Mouse (Mus musculus) layer of hippocampus, postnatal 36 days (tissue): Measurements from ENCODE around the gene Dhrs7b. TPM values are rescaled to one million over a fixed set of nuclear protein-coding genes. Genes with fewer than 3 reads are reported as not detected.
"Not testable (repeated sequence)": the region's sequence is repeated elsewhere in the genome, so short reads cannot be mapped to it uniquely, and the experiment has no call there.

ENCODE experiments used
- DNase-seq, 2 experiments: peaks; one replicate each; pipeline ENCODE4 v3.0.0; 2022
- total RNA-seq, 2 experiments: library from RNA; stranded (reverse); gene quantifications; 2 replicates each; pipeline ENCODE4 v1.2.3; 2021

Dhrs7b gene
- total RNA-seq, 2 experiments from 2014 or later = 27.0 to 28.5 TPM

DNA sequence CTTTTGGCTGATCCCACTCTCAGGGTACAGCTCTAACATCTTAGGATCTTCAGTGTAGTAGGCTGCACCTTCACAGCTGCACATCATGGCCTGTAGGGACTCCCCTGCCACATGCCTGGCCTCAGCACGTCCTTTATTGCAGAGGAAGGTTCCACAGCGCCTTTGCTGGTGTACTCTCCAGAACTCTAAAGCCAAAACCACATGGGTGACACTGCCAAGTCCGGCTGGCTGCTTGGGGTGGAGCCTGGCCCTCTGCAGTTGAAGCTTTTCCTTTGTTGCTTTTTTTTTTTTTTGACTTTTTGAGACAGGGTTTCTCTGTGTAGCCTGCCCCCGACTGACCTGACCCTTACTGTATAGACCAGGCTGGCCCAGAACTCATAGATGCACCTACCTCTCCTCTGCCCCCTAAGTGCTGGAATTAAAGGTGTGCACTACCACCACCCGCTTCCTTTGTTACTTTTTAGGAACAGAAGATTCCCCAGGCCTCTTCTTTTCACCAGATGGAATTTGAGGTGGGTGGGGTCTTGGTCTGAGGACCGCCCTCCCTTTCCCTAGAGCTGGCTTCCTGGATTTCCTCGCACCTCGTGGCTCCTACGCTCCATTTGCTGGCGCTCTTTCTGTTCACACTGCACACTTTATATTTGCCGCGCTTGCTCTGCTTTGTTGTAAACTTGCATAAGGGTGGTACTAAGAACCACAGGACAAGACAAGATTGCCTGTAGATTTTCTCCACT lies 11.2 kb downstream of the Dhrs7b start:
- DNase-seq = no peak

DNA sequence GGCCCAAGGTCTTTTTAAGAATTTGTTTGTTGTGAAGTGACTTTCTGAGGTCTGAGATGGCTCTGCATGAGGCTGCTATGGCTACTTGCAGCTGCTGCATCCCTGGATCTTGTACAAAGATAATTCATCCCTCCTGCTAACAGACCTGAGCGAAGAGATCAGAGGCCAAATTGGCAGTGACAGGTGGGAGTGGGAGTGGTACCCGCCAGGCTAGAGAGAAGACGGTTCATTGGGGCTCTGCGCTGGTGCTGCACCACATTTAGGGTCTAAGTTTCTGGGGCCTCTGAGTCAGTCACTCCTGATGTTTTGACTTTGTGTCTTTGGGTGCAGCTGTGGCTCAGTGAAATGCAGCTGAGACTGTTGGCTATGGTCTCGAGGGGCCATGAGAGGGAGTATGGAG lies 13.0 kb downstream of the Dhrs7b start:
- no peak for DNase-seq

DNA sequence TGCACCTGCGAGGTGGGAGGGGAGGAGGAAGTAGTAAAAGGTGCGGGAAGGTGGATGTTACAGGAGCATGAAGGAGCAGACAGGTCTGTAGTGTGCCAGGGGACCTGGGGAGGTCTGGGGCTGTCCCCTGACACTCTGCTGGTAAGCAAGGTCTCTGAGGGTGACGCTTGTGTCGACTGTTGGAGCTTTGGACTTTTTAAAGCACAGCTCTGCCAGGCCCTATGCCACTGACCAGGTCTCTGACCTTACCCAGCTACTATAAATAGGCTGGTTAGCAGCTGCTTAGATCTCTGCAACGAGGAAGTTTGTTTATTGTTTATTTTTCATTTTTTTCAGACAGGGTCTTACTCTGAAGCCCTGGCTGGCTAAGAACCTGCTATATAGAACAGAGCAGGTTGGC lies 15.0 kb downstream of the Dhrs7b start:
- no peak for DNase-seq

DNA sequence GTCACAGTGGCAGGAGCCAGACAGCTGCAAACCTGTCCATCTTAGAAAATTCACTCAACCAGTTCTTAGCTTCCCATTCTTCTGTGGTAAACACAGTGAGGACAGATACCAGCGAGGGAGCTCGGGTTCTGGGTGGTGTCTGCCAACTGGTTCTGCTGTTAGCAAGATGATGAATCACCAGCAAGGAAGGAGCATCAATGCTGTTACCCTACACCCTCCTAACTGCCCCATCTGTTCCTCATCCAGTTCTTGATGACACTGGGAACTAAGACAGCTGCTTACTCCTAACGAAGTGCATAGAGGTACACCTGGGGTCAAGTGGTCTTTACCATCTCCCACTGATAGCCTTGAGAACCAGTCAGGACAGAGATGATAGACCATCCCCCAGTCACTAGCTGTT lies 26.2 kb downstream of the Dhrs7b start:
- DNase-seq = no peak

DNA sequence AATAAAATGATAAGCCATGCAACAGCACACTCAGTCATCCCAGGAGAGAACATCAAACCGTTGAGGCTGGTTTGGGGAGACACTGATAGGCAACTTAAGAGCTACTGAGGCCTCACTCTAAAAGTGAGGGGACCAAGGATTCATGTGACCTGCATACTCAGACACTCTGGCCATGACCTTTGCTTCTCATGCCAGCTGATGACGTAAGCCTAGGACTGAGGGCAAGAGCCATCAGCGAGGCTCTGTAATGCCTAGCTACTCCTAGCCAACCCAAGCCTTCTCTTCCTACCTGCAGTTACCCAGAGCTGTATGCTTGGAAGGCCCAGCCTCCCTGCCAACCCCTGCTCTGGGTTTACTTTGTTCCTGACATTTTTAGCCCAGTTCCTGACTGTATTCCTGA lies 31.6 kb downstream of the Dhrs7b start:
- no peak for DNase-seq

DNA sequence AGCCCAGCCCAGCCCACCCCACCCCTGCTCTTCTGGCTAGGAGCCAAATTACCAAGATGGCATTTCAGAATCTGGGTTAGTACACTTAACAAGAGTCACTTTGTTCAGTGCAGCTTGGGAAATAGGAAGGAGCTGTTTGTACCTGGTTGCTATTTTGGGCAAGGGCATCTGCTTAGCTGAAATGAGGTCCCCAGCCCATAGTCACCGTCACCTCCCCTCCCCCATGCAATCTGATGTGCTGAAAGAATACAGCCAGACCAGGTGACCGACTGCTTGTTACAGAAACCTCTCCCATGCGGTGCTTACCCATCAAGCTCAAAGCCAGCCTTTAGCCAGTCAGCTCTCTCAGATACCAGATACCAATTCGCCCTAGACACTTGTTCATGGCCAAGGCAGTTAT lies 32.8 kb downstream of the Dhrs7b start:
- DNase-seq = no peak

DNA sequence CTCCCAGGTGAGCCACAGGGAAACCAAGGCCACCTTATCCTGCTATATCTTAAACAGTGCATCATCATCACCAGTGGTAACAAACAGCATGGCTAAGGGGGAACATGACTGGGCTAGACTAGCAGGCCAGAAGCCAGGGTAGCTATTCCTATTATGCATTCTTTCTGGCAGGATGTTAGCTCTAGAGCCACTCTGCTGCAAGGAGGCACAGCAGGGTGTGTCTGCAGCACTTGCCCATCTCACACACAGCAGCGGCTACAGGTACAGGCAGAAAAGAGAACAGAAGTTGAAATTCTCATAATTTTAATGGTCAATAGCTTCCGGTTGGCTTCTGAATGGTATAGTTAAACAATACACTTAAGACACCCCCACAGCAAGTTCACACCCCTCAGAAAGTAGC lies 33.7 kb downstream of the Dhrs7b start:
- DNase-seq = no peak

DNA sequence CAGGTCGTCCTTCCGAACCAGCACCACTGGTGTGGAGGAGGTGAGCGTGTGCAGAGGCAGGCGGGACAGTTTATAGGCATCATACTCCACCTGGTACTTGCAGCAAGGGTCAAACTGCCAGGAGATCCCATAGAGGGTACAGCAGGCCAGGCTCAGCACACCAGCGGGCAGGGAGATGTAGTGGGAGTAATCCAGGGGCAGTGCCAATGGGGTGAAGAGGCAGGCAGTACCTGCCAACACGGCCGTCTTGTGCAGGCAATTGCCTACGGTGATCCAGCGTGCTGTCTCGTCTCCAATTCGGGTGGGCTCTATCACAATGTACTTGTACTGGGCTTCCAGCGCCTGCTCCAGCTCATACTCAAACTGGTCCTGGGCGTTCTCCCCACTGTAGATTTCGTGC lies 34.5 kb downstream of the Dhrs7b start:
- DNase-seq = no peak

DNA sequence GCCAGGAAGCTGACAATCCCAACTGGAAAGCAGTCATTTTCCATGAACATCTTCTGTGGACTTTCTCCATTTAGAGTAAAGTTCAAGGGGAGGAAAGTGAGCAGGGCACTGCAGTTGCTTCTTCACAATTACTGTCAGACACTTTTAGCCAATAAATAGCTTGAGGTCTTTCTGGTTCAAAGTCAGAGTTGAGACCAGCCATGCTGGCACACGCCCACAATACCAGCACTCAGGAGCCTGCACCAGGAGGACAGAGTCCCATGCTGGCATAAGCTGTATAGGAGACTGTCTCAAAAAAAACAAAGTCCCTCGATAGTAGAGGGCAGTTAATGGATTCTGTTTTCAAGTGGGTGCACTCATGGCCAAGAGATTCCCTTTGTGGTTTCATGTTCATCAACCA lies 35.6 kb downstream of the Dhrs7b start:
- no peak for DNase-seq

DNA sequence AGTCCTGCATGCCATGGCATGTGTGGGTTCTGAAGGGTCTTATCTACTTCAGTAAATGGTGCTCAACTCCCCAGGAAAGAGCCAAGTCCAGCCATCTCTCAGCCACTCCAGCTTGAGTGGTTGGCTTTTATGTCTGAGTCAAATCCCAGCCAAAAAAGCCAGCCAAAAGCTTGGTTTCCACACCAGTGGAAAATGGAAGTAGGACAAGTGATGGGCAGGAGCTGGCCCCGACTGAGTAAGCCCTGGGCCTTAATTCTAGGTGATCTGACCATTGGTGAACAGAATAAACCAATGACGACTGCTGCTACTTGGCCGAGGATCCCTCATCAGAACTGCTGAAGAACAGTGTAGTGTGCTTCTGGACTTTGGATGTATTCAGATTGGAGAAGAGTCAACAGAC lies 37.0 kb downstream of the Dhrs7b start:
- DNase-seq = no peak

DNA sequence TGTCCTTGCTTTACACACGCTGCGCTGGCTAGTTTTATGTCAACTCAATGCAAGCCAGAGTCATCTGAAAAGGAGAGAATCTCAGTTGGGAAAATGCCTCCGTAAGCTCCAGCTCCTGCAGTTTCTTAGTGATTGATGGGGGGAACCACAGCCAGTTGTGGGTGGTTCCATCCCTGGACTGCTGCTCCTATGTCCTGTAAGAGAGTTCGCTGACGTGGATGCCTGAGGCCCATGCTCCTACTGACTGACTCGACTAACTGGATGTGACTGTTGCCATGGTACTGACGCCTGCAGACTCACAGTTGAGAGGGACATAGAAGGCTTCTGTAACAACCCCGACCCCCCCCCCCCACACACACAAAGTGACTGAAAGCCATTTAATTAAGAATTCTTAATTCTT lies 37.5 kb downstream of the Dhrs7b start:
- no peak for DNase-seq

DNA sequence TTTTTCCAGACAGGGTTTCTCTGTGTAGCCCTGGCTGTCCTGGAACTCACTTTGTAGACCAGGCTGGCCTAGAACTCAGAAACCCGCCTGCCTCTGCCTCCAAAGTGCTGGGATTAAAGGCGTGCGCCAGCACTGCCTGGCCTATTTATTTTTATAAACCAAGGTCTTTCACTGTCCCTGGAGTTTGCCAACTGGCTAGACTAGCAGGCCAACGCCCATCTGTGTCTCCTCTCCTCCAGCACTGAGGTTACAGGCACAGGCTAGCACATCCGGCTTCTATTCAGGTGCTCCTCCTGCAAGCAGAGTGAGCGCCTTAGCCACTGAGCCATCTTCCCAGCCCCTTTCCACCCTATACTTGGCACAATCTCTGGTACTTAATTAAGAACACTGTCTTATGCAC lies 39.0 kb downstream of the Dhrs7b start:
- not testable (repeated sequence) for DNase-seq

DNA sequence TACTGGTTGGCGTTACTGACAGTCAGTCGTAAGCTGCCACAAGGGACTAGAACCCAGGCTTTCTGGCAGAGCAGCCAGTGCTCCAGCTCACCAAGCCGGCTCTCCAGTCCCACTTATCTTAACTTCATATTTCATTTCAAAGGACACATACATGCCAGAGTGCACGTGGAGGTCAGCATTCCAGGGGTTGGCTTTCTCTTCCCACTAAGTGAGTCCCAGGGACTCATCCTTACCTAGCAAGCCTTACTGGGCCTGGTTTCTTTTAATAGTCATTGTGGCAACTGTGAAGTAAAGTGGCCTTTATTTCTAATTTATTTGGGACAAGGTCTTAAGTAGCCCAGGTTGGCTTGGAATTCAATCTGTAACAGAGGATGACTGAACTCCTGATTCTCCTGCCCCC lies 41.0 kb downstream of the Dhrs7b start:
- no peak for DNase-seq

DNA sequence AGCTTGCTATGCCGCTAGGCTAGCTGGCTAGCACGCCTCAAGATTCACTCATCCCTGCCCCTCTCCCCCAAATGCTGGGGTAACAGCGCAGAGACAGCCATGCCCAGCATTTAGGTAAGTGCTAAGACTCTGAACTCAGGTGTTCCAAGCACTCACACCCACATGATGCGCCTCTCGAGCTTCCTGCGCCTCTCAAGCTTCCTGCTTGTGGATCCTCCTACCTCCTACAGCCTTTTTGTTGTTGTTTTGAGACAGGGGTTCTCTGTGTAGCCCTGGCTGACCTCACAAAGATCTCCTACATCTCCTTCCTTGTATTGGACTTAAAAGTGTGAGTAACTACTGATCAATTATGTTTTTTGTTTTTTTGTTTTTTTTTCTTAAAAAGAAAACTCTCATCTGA lies 42.7 kb downstream of the Dhrs7b start:
- no peak for DNase-seq

DNA sequence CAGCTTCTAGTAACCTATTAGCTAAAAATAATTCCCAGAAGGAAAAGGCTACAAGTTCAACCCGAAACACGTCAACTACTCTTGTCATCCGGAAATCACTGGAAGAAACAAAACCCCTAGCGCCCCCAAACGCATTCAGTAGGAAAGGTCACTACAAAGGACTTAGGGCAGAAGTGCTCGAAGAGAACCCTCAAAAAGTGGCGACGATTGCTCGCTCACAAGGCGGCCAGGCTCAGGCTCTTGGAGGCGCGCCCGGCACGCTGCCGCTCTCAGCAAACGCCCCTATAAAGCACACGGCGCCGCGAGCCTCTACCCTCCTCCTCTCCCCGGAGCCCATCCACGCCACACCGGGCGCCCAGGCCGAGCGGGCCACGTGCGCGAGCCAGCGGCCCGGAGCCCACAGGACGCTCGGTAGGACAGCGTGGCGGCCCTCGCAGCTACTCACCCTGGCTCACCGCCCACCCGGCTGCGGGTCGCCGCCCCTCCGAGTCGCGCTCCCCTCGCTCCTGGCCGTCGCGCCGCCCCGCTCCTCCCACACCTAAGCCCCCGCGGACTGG lies 47.7 kb downstream of the Dhrs7b start:
- DNase-seq = no peak

DNA sequence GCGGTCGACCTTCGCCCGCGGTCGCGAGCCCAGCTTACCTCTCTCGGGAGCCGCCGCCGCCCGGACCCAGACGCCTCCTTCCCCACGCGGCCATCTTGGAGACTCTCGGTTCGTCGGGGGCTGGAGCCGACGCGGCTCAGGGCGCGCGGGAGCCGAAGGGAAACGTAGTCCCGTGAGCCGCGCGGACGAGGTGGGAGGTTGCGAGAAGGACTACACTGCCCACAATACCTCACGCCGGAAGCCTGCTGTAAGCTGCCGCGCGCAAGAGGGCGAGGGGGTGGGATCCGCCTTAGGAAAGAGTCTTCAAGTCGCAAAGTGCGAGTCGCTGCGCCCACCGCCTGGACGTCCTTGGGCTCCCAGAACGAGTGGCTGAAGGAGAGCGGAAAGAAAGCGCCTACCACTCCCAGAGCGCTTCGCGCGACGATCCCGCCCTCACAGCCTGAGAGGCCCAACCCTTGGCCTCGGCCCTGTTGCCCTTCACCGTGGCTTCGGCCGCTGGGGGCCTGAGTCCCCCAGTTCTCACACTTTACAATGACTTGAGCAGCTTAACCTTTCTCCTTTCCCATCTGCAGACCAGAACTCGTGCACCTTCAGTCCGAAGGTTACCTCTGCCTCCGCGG lies 48.4 kb downstream of the Dhrs7b start, which contains the start of gene Tmem11:
Gene Tmem11, minus strand, starts transcription at position 598 of the 620 bp plus-strand sequence.
- DNase-seq = peak; percentile 96

DNA sequence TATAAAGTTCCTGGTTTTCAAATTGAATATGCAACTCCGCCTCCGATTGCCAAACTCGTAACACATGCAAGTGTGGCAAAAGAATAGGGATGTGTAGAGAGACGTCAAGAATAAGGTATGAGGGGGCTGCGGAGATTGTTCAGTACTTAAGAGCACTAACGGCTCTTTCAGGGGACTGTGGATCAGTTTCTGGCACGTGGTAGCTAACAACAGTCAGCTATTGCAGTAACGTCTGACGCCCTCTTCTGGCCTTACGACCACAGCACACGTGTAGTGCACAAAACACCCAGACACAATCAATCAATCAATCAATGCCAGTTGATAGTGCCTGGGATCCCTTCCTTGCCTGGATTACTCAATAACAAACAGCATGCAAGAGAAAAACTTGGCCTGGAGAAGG lies 49.0 kb downstream of the Dhrs7b start:
- DNase-seq = peak in 1 of 2 experiments; percentile 40

DNA sequence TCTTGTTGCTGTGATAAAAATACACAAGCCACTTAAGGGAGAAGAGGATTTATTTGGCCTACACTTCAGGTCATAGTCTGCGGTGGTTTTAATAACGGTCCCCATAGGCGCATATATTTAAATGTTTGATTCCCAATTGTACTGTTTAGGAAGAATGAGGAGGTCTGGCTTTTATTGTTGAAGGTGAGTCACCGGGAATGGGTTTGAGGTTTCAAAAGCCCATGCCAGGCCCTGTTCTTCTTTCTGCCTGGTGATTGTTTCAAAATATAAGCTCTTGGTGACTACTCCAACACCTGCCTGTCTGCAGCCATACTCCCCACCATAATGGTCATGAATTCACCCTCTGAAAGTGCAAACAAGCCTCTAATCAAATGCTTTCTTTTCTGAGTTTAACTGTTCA lies 50.1 kb downstream of the Dhrs7b start:
- DNase-seq = no peak

DNA sequence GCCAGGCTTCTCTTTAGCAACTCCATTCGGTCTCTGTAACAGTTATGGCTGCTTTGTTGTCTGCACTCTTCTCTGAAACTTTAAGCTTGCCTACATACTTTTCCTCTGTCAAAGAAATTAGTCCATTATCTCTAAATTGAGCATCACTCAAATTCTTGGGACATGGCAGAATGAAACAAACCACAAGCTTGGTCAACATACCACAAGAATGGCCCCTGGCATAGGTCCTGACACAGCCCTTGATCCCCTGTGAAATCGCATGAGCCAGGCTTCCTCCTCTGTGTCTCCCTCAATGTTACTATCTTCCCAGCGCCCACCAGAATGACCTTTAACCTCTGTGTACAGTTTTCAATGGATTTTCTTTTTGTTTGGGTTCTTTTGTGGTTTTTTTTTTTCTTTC lies 52.0 kb downstream of the Dhrs7b start:
- DNase-seq = no peak

DNA sequence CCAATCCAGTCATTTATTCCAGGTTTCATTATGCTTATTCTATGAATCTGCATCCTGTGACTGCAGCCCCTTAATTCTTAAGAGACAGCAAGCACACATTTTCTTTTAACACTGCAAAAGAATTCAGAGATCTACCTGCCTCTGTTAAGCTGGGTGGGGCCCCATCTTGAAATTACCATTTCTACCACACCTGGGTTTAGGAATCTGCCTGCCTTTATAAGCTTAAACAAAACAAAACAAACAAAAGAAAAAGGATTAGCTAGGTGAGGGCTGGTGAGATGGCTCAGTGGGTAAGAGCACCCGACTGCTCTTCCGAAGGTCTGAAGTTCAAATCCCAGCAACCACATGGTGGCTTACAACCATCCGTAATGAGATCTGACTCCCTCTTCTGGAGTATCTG lies 56.6 kb downstream of the Dhrs7b start:
- not testable (repeated sequence) for DNase-seq

DNA sequence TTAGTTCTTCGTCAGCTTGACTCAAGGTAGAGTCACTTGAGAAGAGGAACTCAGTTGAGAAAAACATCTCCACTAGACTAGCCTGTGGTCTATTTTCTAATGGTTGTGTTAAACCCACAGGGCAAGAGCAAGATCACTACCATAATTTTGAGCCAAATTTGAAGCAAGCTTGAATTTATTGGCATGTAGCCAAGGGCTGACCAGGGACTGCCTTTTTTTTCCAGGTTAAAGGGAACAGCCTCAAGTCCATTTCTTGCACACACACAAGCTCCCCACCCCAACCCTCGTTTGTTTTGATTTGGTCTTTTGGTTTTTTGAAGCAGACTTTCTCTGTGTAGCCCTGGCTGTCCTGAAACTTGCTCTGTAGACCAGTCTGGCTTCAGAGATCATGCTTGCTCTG lies 59.4 kb downstream of the Dhrs7b start:
- no peak for DNase-seq

DNA sequence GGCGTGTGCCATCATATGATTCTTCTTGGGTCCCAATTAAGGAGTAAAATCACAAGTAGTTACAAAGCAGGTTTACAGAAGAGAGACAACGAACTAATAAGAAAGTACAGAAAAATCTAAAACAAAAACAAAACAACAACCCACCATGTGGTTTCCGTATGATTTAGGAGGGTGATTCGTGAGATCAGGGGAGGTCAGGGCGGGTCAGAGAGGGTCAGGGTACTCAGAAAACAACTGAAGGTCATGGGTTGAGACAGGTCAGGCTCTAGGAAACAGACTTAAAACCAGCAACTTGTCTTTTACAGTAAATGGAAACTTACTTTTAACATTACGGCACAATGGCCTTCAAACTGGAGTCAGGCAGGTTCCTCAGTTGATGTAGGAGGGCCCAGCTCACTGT lies 59.9 kb downstream of the Dhrs7b start:
- DNase-seq = no peak

DNA sequence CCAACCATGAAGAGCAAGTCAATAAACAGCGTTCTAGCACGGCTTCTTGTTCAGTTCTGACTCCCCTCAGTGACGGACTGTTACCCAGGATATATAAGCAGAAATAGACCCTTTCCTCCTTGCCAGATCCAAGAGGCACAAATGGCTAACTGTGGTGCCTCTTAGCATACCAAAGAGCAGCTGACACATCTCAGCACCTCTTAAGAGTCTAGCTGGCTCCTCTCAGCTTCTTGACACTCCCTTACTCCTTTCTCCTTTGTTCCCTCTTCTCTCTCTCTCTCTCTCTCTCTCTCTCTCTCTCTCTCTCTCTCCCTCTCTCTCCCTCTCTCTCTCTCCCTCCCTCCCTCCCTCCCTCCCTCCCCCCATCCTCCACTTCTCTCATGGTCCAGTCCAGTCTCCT lies 60.3 kb downstream of the Dhrs7b start:
- no peak for DNase-seq

DNA sequence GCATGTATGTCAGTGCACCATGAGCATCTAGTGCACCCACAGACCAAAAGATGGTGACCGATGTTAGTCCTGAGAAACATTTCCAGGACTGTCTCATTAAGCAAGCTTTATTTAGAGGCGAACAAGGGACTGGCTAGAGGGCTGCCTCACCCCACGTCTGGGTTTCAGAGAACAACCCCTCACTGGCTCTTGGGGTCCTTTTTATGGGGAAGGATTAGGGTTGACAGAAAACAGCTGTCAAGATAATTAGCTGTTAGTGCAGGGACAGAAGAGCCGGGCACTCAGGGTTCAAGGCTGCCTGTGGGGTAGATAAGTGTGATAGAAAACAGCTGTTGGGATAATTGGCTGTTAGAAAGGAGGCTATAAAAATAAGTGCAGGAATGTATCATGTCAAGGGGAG lies 65.5 kb downstream of the Dhrs7b start:
- DNase-seq = no peak
